Mouse (Mus musculus) hindbrain, embryonic 11.5 days (tissue): ENCODE results near the gene Mcemp1. TPM values are rescaled to one million over a fixed set of nuclear protein-coding genes. Genes with fewer than 3 reads are reported as not detected.

Experiments
- polyA plus RNA-seq: library from polyadenylated mRNA; unstranded; fragments of >200 nt; fragmentation: Nextera tagmentation; extraction: Ambion mirVana; gene quantifications from 2 replicates; pipeline ENCODE4 v1.2.1, GENCODE M21; 2014

Mcemp1 gene
- polyA plus RNA-seq, 1 experiment from 2014 or later, result 0.19 TPM

Other genes with a start within 250 kb of the Mcemp1 start
- 2.4 and 3.1 TPM in 2 replicates for gene Pex11g, start 198.1 kb upstream of the Mcemp1 start, polyA plus RNA-seq
- gene Tex45, start 194.9 kb upstream of the Mcemp1 start, polyA plus RNA-seq, result not detected in 2 replicates
- gene Zfp358, start 172.6 kb upstream of the Mcemp1 start, polyA plus RNA-seq, result 31.2 and 39.3 TPM in 2 replicates
- gene Mcoln1, start 165.3 kb upstream of the Mcemp1 start, polyA plus RNA-seq, result 36.8 and 49.5 TPM in 2 replicates
- gene Pnpla6, start 150.4 kb upstream of the Mcemp1 start, polyA plus RNA-seq, result 17.4 and 19.9 TPM in 2 replicates
- gene C330021F23Rik, start 97.8 kb upstream of the Mcemp1 start, polyA plus RNA-seq, result 3.2 and 3.9 TPM in 2 replicates
- 13.3 and 15.3 TPM in 2 replicates for gene Camsap3, start 78.5 kb upstream of the Mcemp1 start, polyA plus RNA-seq
- gene Xab2, start 44.4 kb upstream of the Mcemp1 start, polyA plus RNA-seq, result 47.5 and 58.1 TPM in 2 replicates
- gene Pet100, start 44.2 kb upstream of the Mcemp1 start, polyA plus RNA-seq, result 96.3 and 102 TPM in 2 replicates
- 0.31 and 0.33 TPM in 2 replicates for gene Pcp2, start 40.2 kb upstream of the Mcemp1 start, polyA plus RNA-seq
- gene Stxbp2, start 34.8 kb upstream of the Mcemp1 start, polyA plus RNA-seq, result 23.6 and 24.9 TPM in 2 replicates
- gene Retn, start 10.0 kb upstream of the Mcemp1 start, polyA plus RNA-seq, result 0.18 TPM in 1 of 2 replicates, not detected in the other
- gene Fcor, start 6.6 kb downstream of the Mcemp1 start, polyA plus RNA-seq, result 7.2 and 8.1 TPM in 2 replicates
- 34.2 and 40.8 TPM in 2 replicates for gene Trappc5, start 10.5 kb downstream of the Mcemp1 start, polyA plus RNA-seq
- gene Fcer2a, start 28.4 kb downstream of the Mcemp1 start, polyA plus RNA-seq, result 0.15 and 0.49 TPM in 2 replicates
- gene Clec4g, start 54.9 kb downstream of the Mcemp1 start, polyA plus RNA-seq, result 0.39 TPM in 1 of 2 replicates, not detected in the other
- gene Cd209a, start 83.2 kb downstream of the Mcemp1 start, polyA plus RNA-seq, result not detected in 2 replicates
- not detected in 2 replicates for gene Cd209e, start 188.6 kb downstream of the Mcemp1 start, polyA plus RNA-seq
- not detected in 2 replicates for gene Cd209d, start 212.8 kb downstream of the Mcemp1 start, polyA plus RNA-seq